Mouse (Mus musculus) kidney, postnatal 0 days (tissue): ENCODE measurements at regions not wholly inside any gene's neighbourhood (a gene's known extent, or its start where the extent isn't known, plus 50 kb on each side); places are given as distances from the start of the nearest gene placed in this dataset.
"Not testable (repeated sequence)": the region's sequence is repeated elsewhere in the genome, so short reads cannot be mapped to it uniquely, and the experiment has no call there.

Source experiments
- ATAC-seq: fragments of 200-750 bp; cut with Nextera tagmentation; replicated peaks from 2 replicates; pipeline ENCODE4 v1.8.0; 2017; ENCODE audit warnings: low read depth, moderate number of reproducible peaks, moderate TSS enrichment, moderate library complexity; ENCODE audit not compliant: low FRiP score
- DNase-seq: peaks from one replicate; pipeline ENCODE4 v3.0.0-alpha.2; 2016; ENCODE audit warnings: low spot score
- H3K27ac ChIP-seq: fragments of 300-500 bp; sonication (generic); 2 replicates; pipeline ENCODE4 v1.5.1; 2014; ENCODE audit warnings: mild to moderate bottlenecking
- H3K27me3 ChIP-seq: fragments of 300-500 bp; sonication (generic); 2 replicates; pipeline ENCODE4 v1.6.1; 2014; ENCODE audit warnings: low read length, mixed read lengths; ENCODE audit not compliant: insufficient read depth
- H3K36me3 ChIP-seq: fragments of 300-500 bp; sonication (generic); 2 replicates; pipeline ENCODE4 v1.6.1; 2014; ENCODE audit warnings: low read length, mixed read lengths; ENCODE audit not compliant: insufficient read depth
- H3K4me1 ChIP-seq: fragments of 300-500 bp; sonication (generic); replicated peaks from 2 replicates; pipeline ENCODE4 v1.6.1; 2014; ENCODE audit warnings: antibody characterized with exemption, low read length, mixed read lengths; ENCODE audit not compliant: insufficient read depth
- H3K4me2 ChIP-seq: fragments of 300-500 bp; sonication (generic); 2 replicates; pipeline ENCODE4 v1.6.1; 2014; ENCODE audit warnings: mild to moderate bottlenecking, low read length, moderate library complexity, mixed read lengths
- H3K4me3 ChIP-seq: fragments of 300-500 bp; sonication (generic); replicated peaks from 2 replicates; pipeline ENCODE4 v1.5.1; 2014; ENCODE audit warnings: low read depth, low read length
- H3K9ac ChIP-seq: fragments of 300-500 bp; sonication (generic); 2 replicates; pipeline ENCODE4 v1.6.1; 2014; ENCODE audit warnings: low read depth, low read length
- H3K9me3 ChIP-seq: fragments of 300-500 bp; sonication (generic); replicated peaks from 2 replicates; pipeline ENCODE4 v1.6.1; 2016; ENCODE audit warnings: low read length, inconsistent platforms, mixed read lengths
- CTCF ChIP-seq: IDR thresholded peaks from 2 replicates; pipeline ENCODE4 v1.5.1; 2016; ENCODE audit warnings: antibody characterized with exemption, low read depth, mild to moderate bottlenecking, moderate library complexity
- WGBS: fragments of 180-500 bp; shearing (Covaris S2); extraction: QIAGEN DNeasy Blood & Tissue Kit; methylation state at CpG from one replicate; pipeline ENCODE4 v1.1.7; 2014; 5-methylcytosine and 5-hydroxymethylcytosine counted together

DNA sequence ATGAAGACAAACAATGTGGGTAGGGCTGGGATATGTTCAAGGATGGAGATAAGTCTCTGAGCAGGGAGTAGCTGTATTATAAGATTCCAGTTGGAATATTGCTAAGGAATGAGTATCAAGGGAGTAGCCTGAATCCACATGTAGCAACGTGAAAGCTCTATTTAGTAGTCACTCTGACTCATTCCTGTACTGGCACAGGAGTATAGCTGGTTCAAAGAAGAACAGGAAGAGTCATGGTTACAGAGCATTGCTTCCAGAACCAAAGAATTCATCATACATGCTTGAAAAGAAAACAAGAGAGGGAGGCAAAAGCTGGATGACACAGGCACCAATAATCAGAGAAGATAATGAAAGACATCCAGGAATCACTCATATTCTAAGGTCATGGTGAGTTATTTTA, 500.6 kb upstream of the N6amt1 start:
- H3K4me3 ChIP-seq = no peak overlapping the region
- DNase-seq = no peak
- TF ChIP-seq CTCF = no peak
- no peaks in the 10 kb centered on the region for H3K9me3 ChIP-seq
- H3K27ac ChIP-seq = no peak overlapping the region
- H3K4me2 ChIP-seq = no peak overlapping the region
- no peak overlapping the region for H3K9ac ChIP-seq
- WGBS = 68% methylated on average over 1 of the region's 1 CpGs
- no peaks in the 10 kb centered on the region for H3K36me3 ChIP-seq
- no peaks in the 10 kb centered on the region for H3K4me1 ChIP-seq
- no peak for ATAC-seq
- no peaks in the 10 kb centered on the region for H3K27me3 ChIP-seq

DNA sequence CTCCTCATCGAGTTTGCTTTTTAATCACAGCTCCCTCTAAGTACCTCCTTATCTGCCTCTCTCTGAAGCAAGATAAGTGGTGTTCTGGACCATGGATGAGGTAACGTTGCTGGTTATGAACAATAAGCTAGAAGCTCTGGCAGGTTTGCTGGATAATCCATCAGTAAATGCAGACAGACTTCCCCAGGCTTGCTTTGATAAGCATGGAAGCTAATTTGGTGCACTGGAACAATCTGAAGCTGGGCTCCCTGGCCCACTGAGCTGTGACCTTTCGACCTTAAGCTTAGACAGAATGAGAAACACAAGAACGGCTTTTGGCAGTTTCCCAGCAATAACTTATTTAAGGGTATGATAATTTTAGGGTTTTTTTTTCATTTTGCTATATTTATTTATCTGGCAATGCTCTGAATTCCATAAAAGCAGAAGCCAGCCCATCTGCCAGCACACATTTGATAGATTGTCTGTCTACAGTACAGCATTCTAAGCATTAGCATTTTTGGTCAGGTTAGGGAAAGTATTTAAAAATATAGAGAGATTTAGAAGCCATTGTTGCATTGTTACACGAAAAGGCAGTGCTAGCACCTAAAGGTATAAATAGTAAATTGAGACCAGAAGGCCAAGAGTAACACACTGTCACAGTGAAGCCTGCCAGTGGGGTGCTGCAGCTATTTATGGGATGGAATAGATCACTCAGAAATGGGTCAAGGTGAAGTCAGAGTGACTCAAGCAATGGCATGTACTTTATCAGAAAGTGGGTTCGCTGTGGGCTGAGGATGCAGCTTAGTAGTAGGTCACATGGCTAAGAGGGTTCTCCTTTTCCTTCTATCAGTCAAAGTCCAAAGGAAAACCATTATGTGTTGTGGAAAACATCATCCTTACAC, 515.3 kb upstream of the N6amt1 start:
- 46% methylated on average over 6 of the region's 6 CpGs for WGBS
- Histone ChIP-seq H3K4me1 (no peaks in the 10 kb centered on the region), H3K9me3 (no peaks in the 10 kb centered on the region), H3K9ac (no peak overlapping the region), H3K27me3 (no peaks in the 10 kb centered on the region), H3K4me3 (no peak overlapping the region), H3K4me2 (no peak overlapping the region), H3K27ac (no peak overlapping the region), H3K36me3 (no peaks in the 10 kb centered on the region)
- no peak for TF ChIP-seq CTCF
- ATAC-seq (no peak), DNase-seq (peak; percentile 16)

DNA sequence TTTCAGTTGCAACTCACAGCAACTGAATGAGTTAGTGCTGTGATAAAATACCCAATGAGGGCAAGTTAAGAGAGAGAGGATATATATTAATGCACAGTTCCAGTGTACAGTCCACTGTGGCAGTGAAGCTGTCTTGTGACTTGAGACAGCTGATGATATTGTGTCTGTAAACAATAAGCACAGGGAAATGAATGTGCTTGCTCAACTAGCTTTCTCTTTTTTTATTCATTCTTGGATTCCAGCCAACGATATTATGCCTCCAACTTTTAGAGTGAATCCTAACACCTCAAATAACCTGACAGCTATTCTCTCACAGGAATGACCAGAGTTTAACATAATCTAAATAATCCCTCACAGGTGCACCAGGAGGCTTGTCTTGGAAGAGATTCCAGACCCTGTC, 526.3 kb upstream of the N6amt1 start:
- Histone ChIP-seq H3K9ac (no peak overlapping the region), H3K4me3 (no peak overlapping the region), H3K36me3 (no peaks in the 10 kb centered on the region), H3K27ac (no peak overlapping the region), H3K4me1 (no peaks in the 10 kb centered on the region), H3K9me3 (no peaks in the 10 kb centered on the region), H3K4me2 (no peak overlapping the region), H3K27me3 (no peaks in the 10 kb centered on the region)
- ATAC-seq = no peak
- WGBS = 31% methylated on average over 1 of the region's 1 CpGs
- DNase-seq = no peak
- no peak for TF ChIP-seq CTCF

DNA sequence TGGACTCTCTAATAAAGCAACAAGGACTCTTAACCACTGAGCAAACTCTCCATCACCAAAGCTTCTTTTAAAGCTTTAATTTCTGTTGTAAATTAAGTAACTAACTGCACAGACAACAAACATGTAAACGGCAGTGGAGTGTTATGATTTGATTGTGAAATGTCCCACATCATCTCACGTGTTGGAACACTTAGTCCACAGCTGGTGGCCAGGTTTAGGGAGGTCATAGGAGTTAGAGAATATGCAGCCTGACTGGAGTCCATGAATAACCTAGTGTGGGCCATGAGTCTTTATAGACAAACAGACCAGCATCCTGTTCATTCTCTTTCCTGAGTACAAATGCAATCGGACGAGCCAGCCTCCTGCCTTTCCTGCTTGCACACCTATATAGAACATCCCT, 527.3 kb upstream of the N6amt1 start:
- DNase-seq (no peak), ATAC-seq (no peak)
- Histone ChIP-seq H3K9me3 (no peaks in the 10 kb centered on the region), H3K27me3 (no peaks in the 10 kb centered on the region), H3K9ac (no peak overlapping the region), H3K27ac (no peak overlapping the region), H3K4me3 (no peak overlapping the region), H3K4me2 (no peak overlapping the region), H3K36me3 (no peaks in the 10 kb centered on the region), H3K4me1 (no peaks in the 10 kb centered on the region)
- WGBS = 78% methylated on average over 4 of the region's 4 CpGs
- no peak for TF ChIP-seq CTCF

DNA sequence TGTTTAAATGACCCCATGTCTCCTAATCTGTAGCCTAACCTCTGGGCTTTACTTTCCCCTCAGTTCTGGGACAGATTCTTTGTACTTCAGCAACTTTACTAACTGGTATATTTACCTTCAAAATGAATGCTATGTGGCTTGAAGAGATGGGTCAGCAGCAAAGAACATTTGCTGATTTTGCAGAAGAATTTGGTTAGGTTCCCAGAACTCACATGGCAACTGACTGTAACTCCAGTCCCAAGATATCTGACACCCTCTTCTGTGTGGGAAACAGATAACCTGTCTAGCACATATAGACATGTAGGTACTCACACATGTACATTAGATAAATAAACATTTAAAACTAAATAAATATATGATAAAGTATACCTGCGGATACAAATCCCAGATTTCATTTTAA, 530.5 kb upstream of the N6amt1 start:
- 78% methylated on average over 1 of the region's 1 CpGs for WGBS
- no peak for DNase-seq

DNA sequence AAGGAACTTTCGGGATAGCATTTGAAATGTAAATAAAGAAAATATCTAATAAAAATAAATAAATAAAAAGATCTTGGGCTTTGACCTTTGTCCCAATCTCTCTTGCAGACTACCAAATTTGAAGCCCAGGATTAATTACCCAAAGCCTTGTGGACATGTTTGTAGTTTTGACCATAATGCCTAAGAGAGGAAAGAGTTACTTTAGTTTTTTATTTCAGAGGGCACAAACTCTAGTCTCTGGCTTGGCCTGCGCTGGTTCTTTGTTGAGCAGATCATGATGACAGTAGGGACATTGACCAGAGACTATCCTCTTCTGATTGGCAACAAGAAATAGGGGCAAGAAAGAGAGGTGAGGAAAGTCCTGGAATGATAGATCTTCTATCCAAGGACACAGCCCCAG, 532.4 kb upstream of the N6amt1 start:
- TF ChIP-seq CTCF = no peak
- no peak overlapping the region for H3K9ac ChIP-seq
- no peaks in the 10 kb centered on the region; the same call in 1 of the 2 replicates for H3K4me1 ChIP-seq
- ATAC-seq (no peak), DNase-seq (no peak)
- H3K27ac ChIP-seq = no peak overlapping the region
- H3K36me3 ChIP-seq = no peaks in the 10 kb centered on the region
- no peaks in the 10 kb centered on the region for H3K9me3 ChIP-seq
- no peak overlapping the region for H3K4me3 ChIP-seq
- H3K4me2 ChIP-seq = no peak overlapping the region
- H3K27me3 ChIP-seq = no peaks in the 10 kb centered on the region
- WGBS = 80% methylated on average over 2 of the region's 2 CpGs

More for the DNA sequence above, 530.5 kb upstream of the N6amt1 start:
- no peaks in the 10 kb centered on the region for H3K36me3 ChIP-seq
- no peaks in the 10 kb centered on the region for H3K9me3 ChIP-seq
- no peak for ATAC-seq
- TF ChIP-seq CTCF = no peak
- no peaks in the 10 kb centered on the region for H3K4me1 ChIP-seq
- H3K4me3 ChIP-seq = no peak overlapping the region
- no peaks in the 10 kb centered on the region for H3K27me3 ChIP-seq
- no peak overlapping the region for H3K9ac ChIP-seq
- H3K27ac ChIP-seq = no peak overlapping the region
- H3K4me2 ChIP-seq = no peak overlapping the region

DNA sequence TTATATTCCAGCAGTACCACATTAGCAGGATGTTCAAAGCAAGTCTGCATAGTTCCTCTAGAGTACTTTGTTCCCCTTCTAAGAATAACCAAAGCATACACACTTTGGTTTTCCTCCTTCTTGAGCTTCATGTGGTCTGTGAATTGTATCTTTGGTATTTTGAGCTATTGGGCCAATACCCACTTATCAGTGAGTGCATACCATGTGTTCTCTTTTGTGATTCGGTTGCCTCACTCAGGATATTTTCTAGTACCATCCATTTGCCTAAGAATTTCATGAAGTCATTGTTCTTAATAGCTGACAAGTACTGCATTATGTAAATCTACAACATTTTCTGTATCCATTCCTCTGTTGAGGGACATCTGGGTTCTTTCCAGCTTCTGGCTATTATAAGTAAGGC, 535.3 kb upstream of the N6amt1 start:
- H3K9ac ChIP-seq, H3K36me3 ChIP-seq, H3K4me1 ChIP-seq, H3K4me3 ChIP-seq, ATAC-seq, DNase-seq, H3K27me3 ChIP-seq, H3K9me3 ChIP-seq, H3K4me2 ChIP-seq: not testable (repeated sequence)
- 0 out of 2 replicates have a peak overlapping the region, but pooled peaks have one; percentile 25 for H3K27ac ChIP-seq
- WGBS = 95% methylated on average over 1 of the region's 1 CpGs
